ENCODE assay signal across 8 mouse cellular contexts in the genomic region with DNA sequence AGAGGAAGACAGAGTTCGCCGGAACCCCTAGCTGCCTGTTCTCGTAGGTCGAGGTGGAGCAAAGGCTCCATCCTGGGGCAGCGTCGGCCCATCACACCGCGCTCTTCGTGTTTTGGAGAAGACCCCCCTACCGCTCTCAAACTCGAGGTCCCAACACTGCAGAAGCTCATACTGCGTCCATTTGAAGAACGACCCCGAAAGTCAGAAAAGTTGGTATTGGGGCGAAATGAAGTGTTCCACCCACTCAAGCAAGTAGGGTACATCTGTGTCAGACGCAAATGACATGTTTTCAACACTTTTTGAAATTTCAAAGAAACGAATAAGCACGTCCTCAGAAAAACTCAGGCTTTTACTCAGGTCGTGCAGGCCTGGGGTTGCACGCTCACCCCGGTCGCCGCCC. TPM values are rescaled to one million over a fixed set of nuclear protein-coding genes. Genes with fewer than 3 reads are reported as not detected.
DNase-seq lines count a peak whose midpoint lies in the region; ATAC-seq and TF ChIP-seq lines count a peak whose summit lies in the region.

No protein-coding gene starts in this region.

- ATAC-seq in embryonic facial prominence, embryonic 11.5 days (replicated peaks; ENCODE audit: insufficient number of reproducible peaks, low FRiP score, low TSS enrichment, low read depth): no peak; the same call in 1 of the 2 replicates
- no peak for ATAC-seq in intestine, embryonic 14.5 days (replicated peaks; ENCODE audit: low FRiP score, low TSS enrichment, low read depth)
- ATAC-seq in neural tube, embryonic 12.5 days (ENCODE audit: low FRiP score, low read depth): no peak

- peaks cover 3% of the 10 kb centered on the region for H3K36me3 ChIP-seq in embryonic facial prominence, embryonic 11.5 days (replicated peaks; ENCODE audit: control insufficient read depth, insufficient read depth, low read depth, low read length)
- peaks cover 27% of the 10 kb centered on the region for H3K36me3 ChIP-seq in intestine, embryonic 14.5 days (ENCODE audit: control insufficient read depth, insufficient read depth, low read length)
- H3K36me3 ChIP-seq in neural tube, embryonic 12.5 days: peaks cover 29% of the 10 kb centered on the region

- peak overlapping the region; percentile 76 for H3K4me3 ChIP-seq in layer of hippocampus, adult 2 months
- H3K4me3 ChIP-seq in embryonic facial prominence, embryonic 11.5 days (ENCODE audit: low read depth, low read length): peak overlapping the region; percentile 88
- H3K4me3 ChIP-seq in intestine, embryonic 14.5 days (ENCODE audit: low read depth, low read length): peak overlapping the region; percentile 91
- peak overlapping the region; percentile 90 for H3K4me3 ChIP-seq in neural tube, embryonic 12.5 days

- peak overlapping the region; percentile 54 for H3K9ac ChIP-seq in embryonic facial prominence, embryonic 11.5 days (replicated peaks; ENCODE audit: low read length)
- peak overlapping the region; percentile 25 for H3K9ac ChIP-seq in intestine, embryonic 14.5 days (ENCODE audit: low read length)
- peak overlapping the region; percentile 58 for H3K9ac ChIP-seq in neural tube, embryonic 12.5 days

- peak overlapping the region; percentile 85 for H3K27ac ChIP-seq in layer of hippocampus, adult 2 months
- peak overlapping the region; percentile 31 for H3K27ac ChIP-seq in embryonic facial prominence, embryonic 11.5 days (replicated peaks; ENCODE audit: low read depth, low read length)
- peak overlapping the region; percentile 62 for H3K27ac ChIP-seq in intestine, embryonic 14.5 days (ENCODE audit: low read depth)
- peak overlapping the region; percentile 42 for H3K27ac ChIP-seq in neural tube, embryonic 12.5 days

- H3K4me2 ChIP-seq in embryonic facial prominence, embryonic 11.5 days (ENCODE audit: low read depth, low read length): peak overlapping the region; percentile 75
- peak overlapping the region; percentile 99 for H3K4me2 ChIP-seq in intestine, embryonic 14.5 days (ENCODE audit: low read length)
- peak overlapping the region; percentile 97 for H3K4me2 ChIP-seq in neural tube, embryonic 12.5 days (replicated peaks)

- H3K9me3 ChIP-seq in embryonic facial prominence, embryonic 11.5 days (replicated peaks; ENCODE audit: control insufficient read depth, low read length): no peaks in the 10 kb centered on the region
- no peaks in the 10 kb centered on the region for H3K9me3 ChIP-seq in intestine, embryonic 14.5 days (ENCODE audit: control insufficient read depth, low read length)
- H3K9me3 ChIP-seq in neural tube, embryonic 12.5 days: no peaks in the 10 kb centered on the region

- no peaks in the 10 kb centered on the region for H3K27me3 ChIP-seq in embryonic facial prominence, embryonic 11.5 days (ENCODE audit: control insufficient read depth, insufficient read depth, low read length)
- H3K27me3 ChIP-seq in intestine, embryonic 14.5 days (replicated peaks; ENCODE audit: control insufficient read depth, insufficient read depth, low read length): no peaks in the 10 kb centered on the region
- no peaks in the 10 kb centered on the region for H3K27me3 ChIP-seq in neural tube, embryonic 12.5 days (replicated peaks)

- TF ChIP-seq CTCF in layer of hippocampus, adult 2 months (conservative IDR thresholded peaks at IDR 0.05): no peak

- under 1% methylated on average over 23 of the region's 23 CpGs for WGBS in embryonic facial prominence, embryonic 11.5 days
- WGBS in intestine, embryonic 14.5 days: 1% methylated on average over 23 of the region's 23 CpGs
- under 1% methylated on average over 23 of the region's 23 CpGs for WGBS in neural tube, embryonic 12.5 days

- peaks cover 3% of the 10 kb centered on the region; the same call in 1 of the 2 replicates for H3K4me1 ChIP-seq in embryonic facial prominence, embryonic 11.5 days (ENCODE audit: control insufficient read depth, insufficient read depth, low read length)
- peaks cover 12% of the 10 kb centered on the region for H3K4me1 ChIP-seq in intestine, embryonic 14.5 days (replicated peaks; ENCODE audit: control insufficient read depth, insufficient read depth, low read length)
- H3K4me1 ChIP-seq in neural tube, embryonic 12.5 days: peaks cover 21% of the 10 kb centered on the region

- DNase-seq in layer of hippocampus, adult 2 months (ENCODE audit: low spot score in 2 of 2): no peak
- no peak for DNase-seq in layer of hippocampus, adult 9-11 months
- DNase-seq in embryonic facial prominence, embryonic 11.5 days (ENCODE audit: low spot score): no peak
- DNase-seq in intestine, embryonic 14.5 days (ENCODE audit: low spot score): no peak
- no peak for DNase-seq in adrenal gland, adult (ENCODE audit: inconsistent age in 2 of 2, low spot score in 1 of 2)
- DNase-seq in kidney, postnatal 14 days: no peak
- no peak for DNase-seq in adrenal gland, postnatal 25 days

RNA-seq across cellular contexts. Expression of a gene that starts 0.5 kb away (rescaled TPM):
- total RNA-seq in layer of hippocampus, adult 2 months (2021): 1 to 10 TPM; 4.5 to 5.7 TPM
- 8.2 and 8.7 TPM in 2 replicates for polyA plus RNA-seq in embryonic facial prominence, embryonic 11.5 days (2014; fragmentation: Nextera tagmentation; extraction: Ambion mirVana)
- 3.9 and 4.9 TPM in 2 replicates for polyA plus RNA-seq in intestine, embryonic 14.5 days (2014; fragmentation: Nextera tagmentation; extraction: Ambion mirVana)
- 11.2 TPM in 2 replicates for polyA plus RNA-seq in neural tube, embryonic 12.5 days (2016; fragmentation: Nextera tagmentation; extraction: Ambion mirVana)
- total RNA-seq in adrenal gland, postnatal 25 days (2021): 6.4 and 10.8 TPM in 2 replicates

RNA-seq across cellular contexts. Expression of a gene that starts 0.6 kb away (rescaled TPM):
- total RNA-seq in layer of hippocampus, adult 2 months (2021): 100 to 1,000 TPM; 200 to 222 TPM
- 91.4 and 91.7 TPM in 2 replicates for polyA plus RNA-seq in embryonic facial prominence, embryonic 11.5 days (2014; fragmentation: Nextera tagmentation; extraction: Ambion mirVana)
- polyA plus RNA-seq in intestine, embryonic 14.5 days (2014; fragmentation: Nextera tagmentation; extraction: Ambion mirVana): 72.6 and 96.6 TPM in 2 replicates
- 114 and 121 TPM in 2 replicates for polyA plus RNA-seq in neural tube, embryonic 12.5 days (2016; fragmentation: Nextera tagmentation; extraction: Ambion mirVana)
- 64.8 and 88.0 TPM in 2 replicates for total RNA-seq in adrenal gland, postnatal 25 days (2021)

RNA-seq across cellular contexts. Expression of a gene that starts 19.5 kb away (rescaled TPM):
- total RNA-seq in layer of hippocampus, adult 2 months (2021): not detected
- polyA plus RNA-seq in embryonic facial prominence, embryonic 11.5 days (2014; fragmentation: Nextera tagmentation; extraction: Ambion mirVana): 2.5 and 2.6 TPM in 2 replicates
- 2.7 and 2.8 TPM in 2 replicates for polyA plus RNA-seq in intestine, embryonic 14.5 days (2014; fragmentation: Nextera tagmentation; extraction: Ambion mirVana)
- 2.5 and 3.8 TPM in 2 replicates for polyA plus RNA-seq in neural tube, embryonic 12.5 days (2016; fragmentation: Nextera tagmentation; extraction: Ambion mirVana)
- 0.39 TPM in 1 of 2 replicates, not detected in the other for total RNA-seq in adrenal gland, postnatal 25 days (2021)

RNA-seq across cellular contexts. Expression of a gene that starts 21.3 kb away (rescaled TPM):
- 1 to 10 TPM in 1 of 2 experiments, under 1 TPM in 1; 0.98 to 1.2 TPM for total RNA-seq in layer of hippocampus, adult 2 months (2021)
- polyA plus RNA-seq in embryonic facial prominence, embryonic 11.5 days (2014; fragmentation: Nextera tagmentation; extraction: Ambion mirVana): 33.0 and 34.5 TPM in 2 replicates
- 60.3 and 61.4 TPM in 2 replicates for polyA plus RNA-seq in intestine, embryonic 14.5 days (2014; fragmentation: Nextera tagmentation; extraction: Ambion mirVana)
- polyA plus RNA-seq in neural tube, embryonic 12.5 days (2016; fragmentation: Nextera tagmentation; extraction: Ambion mirVana): 37.1 and 38.7 TPM in 2 replicates
- total RNA-seq in adrenal gland, postnatal 25 days (2021): 5.7 and 8.0 TPM in 2 replicates

RNA-seq across cellular contexts. Expression of a gene that starts 21.8 kb away (rescaled TPM):
- total RNA-seq in layer of hippocampus, adult 2 months (2021): 10 to 100 TPM; 40.6 to 42.3 TPM
- 82.0 and 93.5 TPM in 2 replicates for polyA plus RNA-seq in embryonic facial prominence, embryonic 11.5 days (2014; fragmentation: Nextera tagmentation; extraction: Ambion mirVana)
- 121 and 123 TPM in 2 replicates for polyA plus RNA-seq in intestine, embryonic 14.5 days (2014; fragmentation: Nextera tagmentation; extraction: Ambion mirVana)
- polyA plus RNA-seq in neural tube, embryonic 12.5 days (2016; fragmentation: Nextera tagmentation; extraction: Ambion mirVana): 56.9 and 60.9 TPM in 2 replicates
- total RNA-seq in adrenal gland, postnatal 25 days (2021): 298 and 356 TPM in 2 replicates

Comparison
In these comparisons a context has a peak if more than half of its experiments do, and no peak if none do; other contexts are left out.
1. H3K27ac ChIP-seq: peak in every context shown above with its lines; median percentile 85 in layer of hippocampus, adult 2 months; 62 in intestine, embryonic 14.5 days; 42 in neural tube, embryonic 12.5 days; 31 in embryonic facial prominence, embryonic 11.5 days.